ENCODE assay signal across 35 mouse cellular contexts in genomic region chr7:48823621-48824020, GRCm38 (mm10). TPM values are rescaled to one million over a fixed set of nuclear protein-coding genes. Genes with fewer than 3 reads are reported as not detected.
"Had no signal": no experiment of that assay in that cellular context is flagged by ENCODE, and none has a peak within 500 bp of the region (broad histone marks: within the 10 kb centered on the region; RNA-seq: fewer than 3 reads in every experiment).

No protein-coding gene starts in this region.

- H3K27ac ChIP-seq: left cerebral cortex, adult 2 months; limb, embryonic 10.5 days; limb, embryonic 12.5 days; limb, embryonic 13.5 days; limb, embryonic 15.5 days; liver, embryonic 13.5 days; liver, embryonic 14.5 days; liver, embryonic 15.5 days; lung, embryonic 15.5 days; macrophage; midbrain, embryonic 10.5 days; midbrain, embryonic 12.5 days; midbrain, embryonic 13.5 days; neural tube, embryonic 12.5 days; neural tube, embryonic 13.5 days had no signal

- ATAC-seq: lung, postnatal 0 days; midbrain, embryonic 13.5 days; midbrain, embryonic 16.5 days had no signal

- H3K4me1 ChIP-seq: limb, embryonic 10.5 days; limb, embryonic 12.5 days; limb, embryonic 13.5 days; limb, embryonic 15.5 days; liver, embryonic 13.5 days; liver, embryonic 15.5 days; lung, embryonic 15.5 days; midbrain, embryonic 12.5 days; neural tube, embryonic 12.5 days; neural tube, embryonic 13.5 days had no signal

- H3K9me3 ChIP-seq: limb, embryonic 10.5 days; limb, embryonic 12.5 days; limb, embryonic 13.5 days; limb, embryonic 15.5 days; liver, embryonic 13.5 days; liver, embryonic 15.5 days; lung, embryonic 15.5 days; megakaryocyte, embryonic 14.5 days; midbrain, embryonic 10.5 days; midbrain, embryonic 12.5 days; midbrain, embryonic 13.5 days; neural tube, embryonic 12.5 days; neural tube, embryonic 13.5 days had no signal

- H3K4me3 ChIP-seq: left cerebral cortex, adult 2 months; limb, embryonic 10.5 days; limb, embryonic 12.5 days; limb, embryonic 13.5 days; limb, embryonic 15.5 days; liver, embryonic 13.5 days; liver, embryonic 15.5 days; lung, embryonic 15.5 days; megakaryocyte, embryonic 14.5 days; midbrain, embryonic 10.5 days; midbrain, embryonic 12.5 days; midbrain, embryonic 13.5 days; myocyte; neural tube, embryonic 12.5 days; neural tube, embryonic 13.5 days had no signal

- H3K27me3 ChIP-seq: limb, embryonic 12.5 days; limb, embryonic 13.5 days; limb, embryonic 15.5 days; liver, embryonic 13.5 days; liver, embryonic 15.5 days; lung, embryonic 15.5 days; megakaryocyte, embryonic 14.5 days had no signal

- H3K9ac ChIP-seq: limb, embryonic 12.5 days; limb, embryonic 13.5 days; limb, embryonic 15.5 days; liver, embryonic 13.5 days; liver, embryonic 14.5 days; liver, embryonic 15.5 days; lung, embryonic 14.5 days; lung, embryonic 15.5 days; midbrain, embryonic 12.5 days; midbrain, embryonic 13.5 days; neural tube, embryonic 12.5 days; neural tube, embryonic 13.5 days had no signal

- DNase-seq: left cerebral cortex, postnatal 4 days; liver; liver, embryonic 13.5 days; lung, adult 18-20 months; lung, adult 2 months; lung, embryonic 14.5 days; lung, postnatal 10 days; lung, postnatal 14 days; lung, postnatal 36 days; lung, postnatal 4 days; midbrain, embryonic 14.5 days had no signal

- H3K4me2 ChIP-seq: limb, embryonic 12.5 days; limb, embryonic 13.5 days; limb, embryonic 15.5 days; liver, embryonic 13.5 days; liver, embryonic 15.5 days; lung, embryonic 14.5 days; lung, embryonic 15.5 days; midbrain, embryonic 12.5 days; midbrain, embryonic 13.5 days; neural tube, embryonic 12.5 days; neural tube, embryonic 13.5 days had no signal

RNA-seq across cellular contexts. Expression of gene Csrp3, which starts 24.2 kb away (rescaled TPM):
- total RNA-seq: left cerebral cortex, adult 18-20 months; left cerebral cortex, adult 2 months; left cerebral cortex, postnatal 10 days; left cerebral cortex, postnatal 14 days; left cerebral cortex, postnatal 25 days; left cerebral cortex, postnatal 36 days; left cerebral cortex, postnatal 4 days; midbrain, postnatal 0 days had no signal
- polyA plus RNA-seq: macrophage; midbrain, embryonic 16.5 days had no signal
